Mouse (Mus musculus): ENCODE results near the gene Btbd35f21. TPM values are rescaled to one million over a fixed set of nuclear protein-coding genes. Genes with fewer than 3 reads are reported as not detected.

The Btbd35f21 gene
- not detected for total RNA-seq (2023)

DNA sequence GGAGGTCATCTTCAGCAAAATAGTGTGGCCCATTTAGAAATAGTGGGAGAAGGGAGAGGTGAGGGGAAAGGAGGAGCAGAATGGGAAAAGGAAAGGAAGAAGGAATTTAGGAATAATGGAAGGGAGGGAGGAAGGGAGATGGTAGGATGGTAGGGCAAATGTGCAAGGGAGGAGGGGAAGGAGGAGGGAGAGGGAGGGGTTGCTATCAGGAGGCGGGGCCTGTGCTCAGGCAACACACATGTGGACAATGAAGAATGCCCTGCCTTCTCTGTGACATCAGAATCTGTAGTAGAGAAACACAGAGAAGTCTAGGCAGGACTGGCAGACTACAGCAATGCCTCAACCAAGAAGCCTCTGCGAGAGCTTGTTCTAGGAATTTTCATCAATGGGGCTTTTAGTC is at the start of gene Btbd35f21:
Btbd35f21 (plus strand) TSS at position 301 of the 400 bp plus-strand sequence.

Other genes starting within 250 kb of the Btbd35f21 start
- not detected for gene Btbd35f1, start 166.1 kb upstream of the Btbd35f21 start, total RNA-seq (2023)
- not detected for gene Gm5926, start 75.4 kb upstream of the Btbd35f21 start, total RNA-seq (2023)
- not detected for gene Btbd35f30, start 168.5 kb downstream of the Btbd35f21 start, total RNA-seq (2023)
- not detected for gene Gm21789, start 215.7 kb downstream of the Btbd35f21 start, total RNA-seq (2023)
- gene Btbd35f5, start 247.8 kb downstream of the Btbd35f21 start, total RNA-seq (2023), result not detected